Mouse (Mus musculus) heart, embryonic 15.5 days (tissue): ENCODE measurements around the gene Hnrnpa1. TPM values are rescaled to one million over a fixed set of nuclear protein-coding genes. Genes with fewer than 3 reads are reported as not detected.
A peak's percentile ranks its signal among the peaks of the same experiment; 100 is the strongest.

Source experiments
- ATAC-seq: fragments of 200-750 bp; cut with Nextera tagmentation; replicated peaks from 2 replicates; pipeline ENCODE4 v1.8.0; 2017; ENCODE audit warnings: low read depth, moderate TSS enrichment; ENCODE audit not compliant: insufficient number of reproducible peaks, insufficient read depth, low FRiP score
- H3K27ac ChIP-seq: fragments of 300-500 bp; sonication (generic); 2 replicates; pipeline ENCODE4 v1.5.1; 2015; ENCODE audit warnings: mild to moderate bottlenecking, inconsistent platforms
- H3K27me3 ChIP-seq: fragments of 300-500 bp; sonication (generic); 2 replicates; pipeline ENCODE4 v1.6.1; 2015; ENCODE audit warnings: inconsistent platforms
- H3K36me3 ChIP-seq: fragments of 300-500 bp; sonication (generic); 2 replicates; pipeline ENCODE4 v1.6.1; 2015; ENCODE audit warnings: mild to moderate bottlenecking, inconsistent platforms
- H3K4me1 ChIP-seq: fragments of 300-500 bp; sonication (generic); replicated peaks from 2 replicates; pipeline ENCODE4 v1.6.1; 2015; ENCODE audit warnings: inconsistent platforms
- H3K4me2 ChIP-seq: fragments of 300-500 bp; sonication (generic); 2 replicates; pipeline ENCODE4 v1.6.1; 2015; ENCODE audit warnings: inconsistent platforms, mild to moderate bottlenecking, moderate library complexity
- H3K4me3 ChIP-seq: fragments of 300-500 bp; sonication (generic); 2 replicates; pipeline ENCODE4 v1.5.1; 2015; ENCODE audit warnings: mild to moderate bottlenecking, inconsistent platforms
- H3K9ac ChIP-seq: fragments of 300-500 bp; sonication (generic); 2 replicates; pipeline ENCODE4 v1.6.1; 2015; ENCODE audit warnings: mild to moderate bottlenecking, inconsistent platforms
- H3K9me3 ChIP-seq: fragments of 300-500 bp; sonication (generic); replicated peaks from 2 replicates; pipeline ENCODE4 v1.6.1; 2016; ENCODE audit warnings: inconsistent platforms
- WGBS: fragments of 180-500 bp; shearing (Covaris S2); methylation state at CpG from one replicate; pipeline ENCODE4 v1.1.7; 2015; ENCODE audit warnings: mixed read lengths; 5-methylcytosine and 5-hydroxymethylcytosine counted together
- polyA plus RNA-seq: library from polyadenylated mRNA; unstranded; fragments of >200 nt; fragmentation: Nextera tagmentation; extraction: Ambion mirVana; gene quantifications from 2 replicates; pipeline ENCODE4 v1.2.1, GENCODE M21; 2015

Hnrnpa1 gene
- polyA plus RNA-seq, 1 experiment from 2014 or later, result 367 TPM

- no peak overlapping the region for H3K4me2 ChIP-seq
- H3K27me3 ChIP-seq, result no peaks in the 10 kb centered on the region
- 61% methylated on average over 3 of the region's 3 CpGs for WGBS
- no peak for ATAC-seq
- H3K4me1 ChIP-seq, result peaks cover 16% of the 10 kb centered on the region
- no peak overlapping the region for H3K4me3 ChIP-seq
- H3K27ac ChIP-seq, result no peak overlapping the region
- no peaks in the 10 kb centered on the region for H3K9me3 ChIP-seq
- H3K36me3 ChIP-seq, result no peaks in the 10 kb centered on the region
- no peak overlapping the region for H3K9ac ChIP-seq
Measured at GRCm38 (mm10) chr15:103280817-103281464, 40.7 kb downstream of the Hnrnpa1 start.

GRCm38 (mm10) chr15:103281465-103282205 lies 41.4 kb downstream of the Hnrnpa1 start:
- no peak overlapping the region for H3K4me2 ChIP-seq
- H3K27ac ChIP-seq, result no peak overlapping the region
- H3K9me3 ChIP-seq, result no peaks in the 10 kb centered on the region
- H3K4me3 ChIP-seq, result no peak overlapping the region
- no peak for ATAC-seq
- H3K36me3 ChIP-seq, result no peaks in the 10 kb centered on the region
- H3K27me3 ChIP-seq, result no peaks in the 10 kb centered on the region
- WGBS, result 86% methylated on average over 3 of the region's 3 CpGs
- H3K4me1 ChIP-seq, result peaks cover 21% of the 10 kb centered on the region
- H3K9ac ChIP-seq, result no peak overlapping the region

GRCm38 (mm10) chr15:103284066-103284465 lies 43.8 kb downstream of the Hnrnpa1 start:
- no peaks in the 10 kb centered on the region for H3K9me3 ChIP-seq
- no peak overlapping the region for H3K9ac ChIP-seq
- H3K27ac ChIP-seq, result peak overlapping the region; percentile 80; the same call in 1 of the 2 replicates
- WGBS, result 70% methylated on average over 3 of the region's 3 CpGs
- H3K27me3 ChIP-seq, result no peaks in the 10 kb centered on the region
- no peak overlapping the region for H3K4me2 ChIP-seq
- no peak for ATAC-seq
- H3K36me3 ChIP-seq, result peaks cover 3% of the 10 kb centered on the region; the same call in 1 of the 2 replicates
- no peak overlapping the region for H3K4me3 ChIP-seq
- H3K4me1 ChIP-seq, result peaks cover 21% of the 10 kb centered on the region

GRCm38 (mm10) chr15:103284647-103285046 lies 44.4 kb downstream of the Hnrnpa1 start:
- no peak overlapping the region for H3K4me3 ChIP-seq
- H3K27ac ChIP-seq, result peak overlapping the region; percentile 80
- ATAC-seq, result no peak
- WGBS, result 33% methylated on average over 2 of the region's 2 CpGs
- no peak overlapping the region for H3K4me2 ChIP-seq
- no peaks in the 10 kb centered on the region for H3K9me3 ChIP-seq
- H3K4me1 ChIP-seq, result peaks cover 21% of the 10 kb centered on the region
- peaks cover 3% of the 10 kb centered on the region; the same call in 1 of the 2 replicates for H3K36me3 ChIP-seq
- H3K27me3 ChIP-seq, result no peaks in the 10 kb centered on the region
- no peak overlapping the region for H3K9ac ChIP-seq

GRCm38 (mm10) chr15:103285778-103286417 lies 45.7 kb downstream of the Hnrnpa1 start:
- Histone ChIP-seq H3K27me3 (no peaks in the 10 kb centered on the region), H3K4me2 (0 out of 2 replicates have a peak overlapping the region, but pooled peaks have one; percentile 8), H3K4me1 (peaks cover 21% of the 10 kb centered on the region), H3K9me3 (no peaks in the 10 kb centered on the region), H3K9ac (0 out of 2 replicates have a peak overlapping the region, but pooled peaks have one; percentile 14), H3K4me3 (no peak overlapping the region), H3K27ac (peak overlapping the region; percentile 80), H3K36me3 (peaks cover 8% of the 10 kb centered on the region; the same call in 1 of the 2 replicates)
- 0 out of 2 replicates have a peak, but pooled peaks have one; percentile 43 for ATAC-seq
- WGBS, result 34% methylated on average over 1 of the region's 1 CpGs

- Histone ChIP-seq H3K4me3 (no peak overlapping the region), H3K36me3 (peaks cover 39% of the 10 kb centered on the region), H3K4me2 (no peak overlapping the region), H3K9ac (no peak overlapping the region), H3K4me1 (peaks cover 19% of the 10 kb centered on the region), H3K27me3 (no peaks in the 10 kb centered on the region), H3K27ac (no peak overlapping the region), H3K9me3 (no peaks in the 10 kb centered on the region)
- 41% methylated on average over 5 of the region's 5 CpGs for WGBS
- ATAC-seq, result no peak
Measured at GRCm38 (mm10) chr15:103289600-103289999, 49.4 kb downstream of the Hnrnpa1 start.

- no peak overlapping the region for H3K4me3 ChIP-seq
- peaks cover 11% of the 10 kb centered on the region for H3K4me1 ChIP-seq
- WGBS, result 73% methylated on average over 6 of the region's 6 CpGs
- H3K9ac ChIP-seq, result no peak overlapping the region
- H3K27ac ChIP-seq, result no peak overlapping the region; the same call in 1 of the 2 replicates
- no peak for ATAC-seq
- no peak overlapping the region for H3K4me2 ChIP-seq
- peaks cover 41% of the 10 kb centered on the region for H3K36me3 ChIP-seq
- H3K27me3 ChIP-seq, result no peaks in the 10 kb centered on the region
- no peaks in the 10 kb centered on the region for H3K9me3 ChIP-seq
Measured at GRCm38 (mm10) chr15:103290417-103290816, 50.2 kb downstream of the Hnrnpa1 start.

GRCm38 (mm10) chr15:103290843-103291242 lies 50.6 kb downstream of the Hnrnpa1 start:
- Histone ChIP-seq H3K9ac (no peak overlapping the region), H3K27ac (no peak overlapping the region; the same call in 1 of the 2 replicates), H3K4me2 (no peak overlapping the region), H3K9me3 (no peaks in the 10 kb centered on the region), H3K4me1 (peaks cover 6% of the 10 kb centered on the region), H3K27me3 (no peaks in the 10 kb centered on the region), H3K36me3 (peaks cover 41% of the 10 kb centered on the region), H3K4me3 (no peak overlapping the region)
- WGBS, result 84% methylated on average over 9 of the region's 9 CpGs
- ATAC-seq, result no peak

- H3K27me3 ChIP-seq, result no peaks in the 10 kb centered on the region
- H3K9me3 ChIP-seq, result no peaks in the 10 kb centered on the region
- no peak overlapping the region for H3K9ac ChIP-seq
- H3K27ac ChIP-seq, result no peak overlapping the region
- 90% methylated on average over 4 of the region's 4 CpGs for WGBS
- H3K4me2 ChIP-seq, result no peak overlapping the region
- no peak overlapping the region for H3K4me3 ChIP-seq
- no peaks in the 10 kb centered on the region; the same call in 1 of the 2 replicates for H3K4me1 ChIP-seq
- ATAC-seq, result no peak
- peaks cover 59% of the 10 kb centered on the region for H3K36me3 ChIP-seq
Measured at GRCm38 (mm10) chr15:103292673-103293345, 52.6 kb downstream of the Hnrnpa1 start.

GRCm38 (mm10) chr15:103293375-103293774 lies 53.1 kb downstream of the Hnrnpa1 start:
- 93% methylated on average over 2 of the region's 2 CpGs for WGBS
- no peaks in the 10 kb centered on the region; the same call in 1 of the 2 replicates for H3K4me1 ChIP-seq
- H3K36me3 ChIP-seq, result peaks cover 64% of the 10 kb centered on the region
- no peak overlapping the region for H3K4me2 ChIP-seq
- no peak overlapping the region for H3K27ac ChIP-seq
- H3K9ac ChIP-seq, result no peak overlapping the region
- no peaks in the 10 kb centered on the region for H3K9me3 ChIP-seq
- ATAC-seq, result no peak
- H3K4me3 ChIP-seq, result no peak overlapping the region
- no peaks in the 10 kb centered on the region for H3K27me3 ChIP-seq

- peaks cover 73% of the 10 kb centered on the region for H3K36me3 ChIP-seq
- H3K9me3 ChIP-seq, result no peaks in the 10 kb centered on the region
- H3K9ac ChIP-seq, result no peak overlapping the region
- H3K27me3 ChIP-seq, result no peaks in the 10 kb centered on the region
- no peak overlapping the region for H3K4me2 ChIP-seq
- WGBS, result 83% methylated on average over 2 of the region's 2 CpGs
- H3K27ac ChIP-seq, result no peak overlapping the region
- H3K4me3 ChIP-seq, result no peak overlapping the region
- peaks cover 5% of the 10 kb centered on the region for H3K4me1 ChIP-seq
- no peak for ATAC-seq
Measured at GRCm38 (mm10) chr15:103294649-103295048, 54.4 kb downstream of the Hnrnpa1 start.
